Mouse (Mus musculus) CD4-positive, CD25-positive, alpha-beta regulatory T cell, adult 9 weeks (primary cell): ENCODE measurements around the gene Snx30. TPM values are rescaled to one million over a fixed set of nuclear protein-coding genes. Genes with fewer than 3 reads are reported as not detected.

Experiments used
- polyA plus RNA-seq: library from polyadenylated mRNA; unstranded; fragments of 100-300 nt; shearing (Covaris generic); gene quantifications from one replicate; pipeline ENCODE4 v1.2.1, GENCODE M21; 2017

Gene Snx30
- polyA plus RNA-seq: 3.1 TPM

DNA sequence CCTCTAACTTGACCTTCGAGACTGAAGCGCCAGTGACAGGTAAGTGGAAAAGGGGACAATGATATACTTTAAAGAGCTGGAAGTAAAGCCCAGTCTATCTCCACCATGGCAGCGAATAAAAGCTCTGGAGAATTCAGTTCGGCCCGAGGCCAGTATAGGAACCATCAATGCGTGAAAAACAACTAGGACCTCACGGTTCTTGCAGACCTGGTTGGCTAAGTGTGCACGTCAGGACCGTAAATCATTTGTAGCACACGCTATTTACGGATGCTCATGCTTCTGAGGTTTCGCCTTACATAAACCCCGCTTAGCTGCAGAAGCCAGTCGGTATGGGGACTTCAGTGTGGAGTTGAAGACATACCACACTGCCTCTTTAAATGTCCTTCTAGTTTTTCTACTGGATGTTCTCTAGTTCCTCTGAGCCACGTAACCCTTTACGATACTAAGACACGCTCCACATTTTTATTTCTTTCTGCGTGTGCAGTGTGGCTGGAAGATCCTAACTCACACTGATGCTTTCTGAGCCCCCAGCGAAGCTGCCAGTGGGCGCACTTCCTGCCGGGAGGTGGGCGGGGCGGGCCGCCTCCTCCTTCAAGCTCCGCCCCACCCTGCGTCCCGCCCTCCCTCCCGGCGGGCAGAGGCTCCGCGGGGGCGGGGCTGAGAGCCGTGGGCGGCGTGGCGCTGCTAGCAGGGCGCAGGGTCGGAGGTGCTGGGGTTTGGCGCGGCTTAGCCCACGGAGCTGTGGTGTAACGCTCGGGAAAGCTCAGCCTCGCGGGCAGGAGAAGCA lies at the start of gene Snx30:
Gene Snx30 (plus strand): TSS at position 660 of the 787 bp plus-strand sequence.

DNA sequence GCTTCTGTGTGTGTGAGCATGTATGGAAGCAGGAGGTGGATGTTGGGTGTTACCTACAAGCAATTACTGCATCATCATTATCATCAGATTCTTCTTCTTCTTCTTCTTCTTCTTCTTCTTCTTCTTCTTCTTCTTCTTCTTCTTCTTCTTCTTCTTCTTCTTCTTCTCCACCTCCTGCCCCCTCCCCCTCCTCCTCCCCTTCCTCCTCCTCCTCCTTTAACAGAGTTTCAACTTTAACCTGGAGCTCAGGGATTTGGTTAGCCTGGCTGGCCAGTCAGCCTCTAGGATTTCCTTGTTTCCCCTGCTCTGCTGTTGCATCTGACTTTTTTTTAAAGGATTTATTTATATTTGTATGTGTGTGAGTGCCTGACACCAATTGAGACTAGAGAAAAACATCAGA lies 4.2 kb upstream of the Snx30 start, which contains the start of gene Inip:
Gene Inip (minus strand): TSS at position 101 of the 400 bp plus-strand sequence.

DNA sequence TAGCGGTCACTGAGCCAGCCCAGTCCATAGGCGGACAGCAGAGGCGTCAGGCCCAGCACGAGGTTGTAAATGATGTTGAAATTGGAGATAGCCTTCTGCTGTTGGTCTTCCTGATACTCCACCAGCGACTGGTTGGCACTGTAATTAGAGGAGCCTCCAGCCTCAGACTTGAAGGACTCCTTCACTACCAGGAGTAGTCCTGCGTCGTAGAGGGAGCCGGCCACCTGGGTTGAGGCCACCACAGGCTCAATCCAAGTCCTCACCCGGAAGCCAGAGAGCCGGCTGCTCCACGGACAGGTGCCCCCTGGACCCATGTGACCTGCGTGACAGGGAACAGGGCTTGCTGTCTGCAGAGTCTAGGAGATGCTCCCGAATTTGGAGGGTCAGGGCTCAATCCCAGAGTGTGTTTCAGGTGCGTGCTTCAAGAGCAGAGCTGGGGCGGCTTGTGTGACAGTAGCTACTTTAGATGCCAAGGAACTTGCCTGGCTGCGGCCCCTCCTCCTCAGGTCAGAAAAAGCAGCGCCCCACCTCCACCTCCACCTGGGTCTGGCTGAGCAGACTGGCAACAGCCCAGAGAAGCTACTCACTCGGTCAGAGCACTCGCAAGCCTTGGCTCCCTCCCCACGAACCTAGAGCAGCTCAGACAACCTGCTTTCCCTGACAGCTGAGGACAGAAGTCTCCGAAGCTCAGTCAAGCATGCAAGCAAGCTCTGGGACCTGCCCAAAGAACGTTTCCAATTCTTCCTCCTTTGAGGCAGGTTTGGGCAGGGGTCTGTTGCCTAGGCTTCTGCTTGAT lies 109.2 kb downstream of the Snx30 start, which contains the start of gene Slc46a2:
Gene Slc46a2 (minus strand): TSS at position 449 of the 796 bp plus-strand sequence.

Other genes starting within 250 kb of the Snx30 start
- 52.5 TPM for gene Hsdl2, start 224.3 kb upstream of the Snx30 start, polyA plus RNA-seq
- 6.1 TPM for gene E130308A19Rik, start 179.6 kb upstream of the Snx30 start, polyA plus RNA-seq
- gene Inip, start 4.3 kb upstream of the Snx30 start, polyA plus RNA-seq: 76.4 TPM
- 0.12 TPM for gene Slc46a2, start 109.2 kb downstream of the Snx30 start, polyA plus RNA-seq
- gene Mup4, start 154.9 kb downstream of the Snx30 start, polyA plus RNA-seq: not detected
- gene Mup6, start 158.5 kb downstream of the Snx30 start, polyA plus RNA-seq: not detected